In genomic region chr11:61665991-61666799, GRCm38 (mm10) we compare ENCODE assay signal across 9 mouse cellular contexts. TPM values are rescaled to one million over a fixed set of nuclear protein-coding genes. Genes with fewer than 3 reads are reported as not detected.
A peak's percentile ranks its signal among the peaks of the same experiment; 100 is the strongest.
DNase-seq lines count a peak whose midpoint lies in the region; ATAC-seq and TF ChIP-seq lines count a peak whose summit lies in the region.
"Had no signal": no experiment of that assay in that cellular context is flagged by ENCODE, and none has a peak within 500 bp of the region (broad histone marks: within the 10 kb centered on the region; RNA-seq: fewer than 3 reads in every experiment).

No protein-coding gene starts in this region.

- no peaks in the 10 kb centered on the region for H3K79me2 ChIP-seq in liver, adult 2 months (ENCODE audit: control insufficient read depth, insufficient read depth, low read length)

- H3K27ac ChIP-seq in liver, adult 2 months (replicated peaks; ENCODE audit: insufficient read depth, low read depth, low read length): no peak overlapping the region
- no peak overlapping the region for H3K27ac ChIP-seq in liver, embryonic 12.5 days
- H3K27ac ChIP-seq: lung, embryonic 15.5 days had no signal

- H3K9me3 ChIP-seq in liver, embryonic 12.5 days (replicated peaks): no peaks in the 10 kb centered on the region
- H3K9me3 ChIP-seq: lung, embryonic 15.5 days had no signal

- no peak for ATAC-seq in liver, embryonic 12.5 days
- ATAC-seq in erythroblast, adult 5-6 weeks (replicated peaks; ENCODE audit: low FRiP score, poor library complexity, severe bottlenecking): peak; percentile 42; the same call in 1 of the 2 replicates
- ATAC-seq in megakaryocyte-erythroid progenitor cell, adult 5-6 weeks (replicated peaks; ENCODE audit: low FRiP score, low TSS enrichment, poor library complexity, severe bottlenecking): peak; percentile 71

- no peaks in the 10 kb centered on the region for H3K27me3 ChIP-seq in liver, adult 2 months (ENCODE audit: control insufficient read depth, insufficient read depth, low read length)
- H3K27me3 ChIP-seq in liver, embryonic 12.5 days (replicated peaks): peaks cover 3% of the 10 kb centered on the region; the same call in 1 of the 2 replicates
- H3K27me3 ChIP-seq: lung, embryonic 15.5 days had no signal

- peak; percentile 91 for TF ChIP-seq CTCF in liver, adult 2 months (IDR thresholded peaks at IDR 0.05; ENCODE audit: low read depth, low read length)

- DNase-seq in liver, adult 2 months (ENCODE audit: extremely low read depth, low read depth, low spot score): peak; percentile 15
- DNase-seq in ES-CJ7 (ENCODE audit: low read depth, low spot score): peak; percentile 54
- DNase-seq in adrenal gland, postnatal 10 days: peak; percentile 76
- DNase-seq in kidney, postnatal 14 days: peak; percentile 61
- DNase-seq in spleen, postnatal 36 days (ENCODE audit: low spot score in 2 of 2): no peak

- WGBS in liver, adult 2 months: 70% methylated on average over 7 of the region's 7 CpGs
- WGBS in liver, embryonic 12.5 days (ENCODE audit: insufficient replicate concordance): 40% methylated on average over 7 of the region's 7 CpGs

- H3K4me1 ChIP-seq in liver, adult 2 months (ENCODE audit: control insufficient read depth, insufficient read depth, low read length): no peaks in the 10 kb centered on the region
- H3K4me1 ChIP-seq in liver, embryonic 12.5 days: no peaks in the 10 kb centered on the region; the same call in 1 of the 2 replicates

- no peaks in the 10 kb centered on the region for H3K36me3 ChIP-seq in liver, adult 2 months (ENCODE audit: control insufficient read depth, insufficient read depth, low read length)
- H3K36me3 ChIP-seq in liver, embryonic 12.5 days: no peaks in the 10 kb centered on the region
- H3K36me3 ChIP-seq: lung, embryonic 15.5 days had no signal

- H3K4me3 ChIP-seq in liver, adult 2 months (ENCODE audit: insufficient read depth, low read depth, low read length): no peak overlapping the region
- no peak overlapping the region for H3K4me3 ChIP-seq in liver, embryonic 12.5 days
- H3K4me3 ChIP-seq: lung, embryonic 15.5 days had no signal

- H3K4me2 ChIP-seq in liver, embryonic 12.5 days: no peak overlapping the region
- H3K4me2 ChIP-seq: lung, embryonic 15.5 days had no signal

- H3K9ac ChIP-seq in liver, adult 2 months (ENCODE audit: low read depth, low read length): no peak overlapping the region
- no peak overlapping the region for H3K9ac ChIP-seq in liver, embryonic 12.5 days
- H3K9ac ChIP-seq: lung, embryonic 15.5 days had no signal

- no peak for TF ChIP-seq POLR2A in liver, adult 2 months (IDR thresholded peaks at IDR 0.05; ENCODE audit: extremely low read depth, insufficient read depth, low read length)

RNA-seq across cellular contexts. Expression of gene Grap, which starts 13.1 kb away (rescaled TPM):
- 3.8 and 5.0 TPM in 2 replicates for total RNA-seq in liver, adult 2 months (2014; rRNA removed)
- 2.8 and 3.4 TPM in 2 replicates for polyA plus RNA-seq in liver, adult 2 months (2012; rRNA removed)
- polyA plus RNA-seq in liver, embryonic 12.5 days (2016; fragmentation: Nextera tagmentation; extraction: Ambion mirVana): 6.4 and 8.8 TPM in 2 replicates
- 10 to 100 TPM; 16.0 to 17.3 TPM for total RNA-seq in adrenal gland, postnatal 10 days (2021)
- total RNA-seq in erythroblast, adult 5-6 weeks (2015; ENCODE audit: low replicate concordance): not detected in 2 replicates
- total RNA-seq in erythroblast, adult 5-6 weeks (2017; ENCODE audit: low replicate concordance): 0.56 TPM in 1 of 2 replicates, not detected in the other
- total RNA-seq in megakaryocyte-erythroid progenitor cell, adult 5-6 weeks (2014; fragmentation: Nextera tagmentation): 2.2 and 2.4 TPM in 2 replicates
- 1.3 TPM in 1 of 2 replicates, not detected in the other for total RNA-seq in megakaryocyte-erythroid progenitor cell, adult 5-6 weeks (2017)

RNA-seq across cellular contexts. Expression of gene Fam83g, which starts 17.7 kb away (rescaled TPM):
- total RNA-seq in liver, adult 2 months (2014; rRNA removed): 1.0 and 1.5 TPM in 2 replicates
- polyA plus RNA-seq in liver, adult 2 months (2012; rRNA removed): 1.4 TPM in 2 replicates
- 8.2 and 8.5 TPM in 2 replicates for polyA plus RNA-seq in liver, embryonic 12.5 days (2016; fragmentation: Nextera tagmentation; extraction: Ambion mirVana)
- under 1 TPM; 0.78 to 0.85 TPM for total RNA-seq in adrenal gland, postnatal 10 days (2021)
- not detected in 2 replicates for total RNA-seq in erythroblast, adult 5-6 weeks (2015; ENCODE audit: low replicate concordance)
- 0.17 TPM in 1 of 2 replicates, not detected in the other for total RNA-seq in erythroblast, adult 5-6 weeks (2017; ENCODE audit: low replicate concordance)
- not detected in 2 replicates for total RNA-seq in megakaryocyte-erythroid progenitor cell, adult 5-6 weeks (2014; fragmentation: Nextera tagmentation)
- not detected in 2 replicates for total RNA-seq in megakaryocyte-erythroid progenitor cell, adult 5-6 weeks (2017)

RNA-seq across cellular contexts. Expression of gene Slc5a10, which starts 54.4 kb away (rescaled TPM):
- total RNA-seq in liver, adult 2 months (2014; rRNA removed): 0.07 TPM in 1 of 2 replicates, not detected in the other
- not detected in 2 replicates for polyA plus RNA-seq in liver, adult 2 months (2012; rRNA removed)
- not detected in 2 replicates for polyA plus RNA-seq in liver, embryonic 12.5 days (2016; fragmentation: Nextera tagmentation; extraction: Ambion mirVana)
- total RNA-seq in adrenal gland, postnatal 10 days (2021): under 1 TPM in 1 of 2 experiments, not detected in 1; 0.15 TPM
- not detected in 2 replicates for total RNA-seq in erythroblast, adult 5-6 weeks (2015; ENCODE audit: low replicate concordance)
- total RNA-seq in erythroblast, adult 5-6 weeks (2017; ENCODE audit: low replicate concordance): not detected in 2 replicates
- total RNA-seq in megakaryocyte-erythroid progenitor cell, adult 5-6 weeks (2014; fragmentation: Nextera tagmentation): not detected in 2 replicates
- total RNA-seq in megakaryocyte-erythroid progenitor cell, adult 5-6 weeks (2017): not detected in 2 replicates
- polyA plus RNA-seq: lung, embryonic 15.5 days had no signal

Comparison
In these comparisons a context has a peak if more than half of its experiments do, and no peak if none do; other contexts are left out.
1. DNase-seq: peak in liver, adult 2 months (single experiment), ES-CJ7 (single experiment), adrenal gland, postnatal 10 days (single experiment) and kidney, postnatal 14 days (single experiment); none in spleen, postnatal 36 days (0 of 2).